Mouse (Mus musculus) embryo, embryonic 11.5 days (tissue): Measurements from ENCODE around the gene Sdhb.

ENCODE experiments used
- DNase-seq: peaks from one replicate; pipeline ENCODE4 v3.0.0-alpha.2; 2012; ENCODE audit warnings: low read depth, low spot score

Sdhb gene

DNA sequence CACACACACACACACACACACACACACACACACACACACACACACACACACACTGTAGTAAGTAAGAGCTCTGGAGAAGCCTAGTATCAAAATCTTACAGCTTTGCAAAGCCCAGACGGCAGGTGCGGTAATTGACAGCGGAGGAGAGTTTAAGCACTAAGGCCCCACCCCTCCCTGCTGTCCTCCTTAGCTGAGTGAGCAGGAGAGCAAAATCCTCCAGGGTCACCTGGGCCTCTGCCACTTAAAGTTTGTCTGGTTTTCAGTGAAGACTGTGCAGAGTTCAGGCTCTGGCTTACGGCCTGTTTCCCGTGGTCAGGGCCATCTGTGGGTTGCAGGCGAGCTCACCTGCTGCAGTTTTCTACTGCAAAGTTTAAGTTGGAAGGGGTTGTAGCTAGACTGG is 12.5 kb upstream of the Sdhb start:
- DNase-seq = no peak

DNA sequence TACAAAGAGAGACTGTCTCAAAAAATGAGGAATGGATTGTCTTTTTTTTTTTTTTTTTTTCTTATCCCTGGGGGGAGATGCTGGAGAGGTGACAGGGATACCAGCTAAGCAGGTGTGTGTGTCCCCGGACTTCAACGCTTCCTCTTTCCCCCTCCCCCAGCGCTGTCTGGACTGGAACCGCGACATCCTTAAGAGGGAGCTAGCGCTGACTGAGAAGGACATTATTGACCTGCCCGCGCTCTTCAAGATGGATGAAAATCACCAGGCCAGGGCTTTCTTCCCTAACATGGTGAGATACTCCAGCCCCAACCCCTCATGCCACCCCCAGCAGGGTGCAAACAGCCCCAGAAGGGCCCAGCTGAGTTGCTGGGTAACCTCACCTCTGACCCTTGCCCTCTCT is 12.0 kb upstream of the Sdhb start:
- DNase-seq = no peak

- no peak for DNase-seq
Measured at GRCm38 (mm10) chr4:140949616-140950015, 11.4 kb upstream of the Sdhb start.

GRCm38 (mm10) chr4:140950574-140950973 is 10.4 kb upstream of the Sdhb start:
- DNase-seq = no peak

DNA sequence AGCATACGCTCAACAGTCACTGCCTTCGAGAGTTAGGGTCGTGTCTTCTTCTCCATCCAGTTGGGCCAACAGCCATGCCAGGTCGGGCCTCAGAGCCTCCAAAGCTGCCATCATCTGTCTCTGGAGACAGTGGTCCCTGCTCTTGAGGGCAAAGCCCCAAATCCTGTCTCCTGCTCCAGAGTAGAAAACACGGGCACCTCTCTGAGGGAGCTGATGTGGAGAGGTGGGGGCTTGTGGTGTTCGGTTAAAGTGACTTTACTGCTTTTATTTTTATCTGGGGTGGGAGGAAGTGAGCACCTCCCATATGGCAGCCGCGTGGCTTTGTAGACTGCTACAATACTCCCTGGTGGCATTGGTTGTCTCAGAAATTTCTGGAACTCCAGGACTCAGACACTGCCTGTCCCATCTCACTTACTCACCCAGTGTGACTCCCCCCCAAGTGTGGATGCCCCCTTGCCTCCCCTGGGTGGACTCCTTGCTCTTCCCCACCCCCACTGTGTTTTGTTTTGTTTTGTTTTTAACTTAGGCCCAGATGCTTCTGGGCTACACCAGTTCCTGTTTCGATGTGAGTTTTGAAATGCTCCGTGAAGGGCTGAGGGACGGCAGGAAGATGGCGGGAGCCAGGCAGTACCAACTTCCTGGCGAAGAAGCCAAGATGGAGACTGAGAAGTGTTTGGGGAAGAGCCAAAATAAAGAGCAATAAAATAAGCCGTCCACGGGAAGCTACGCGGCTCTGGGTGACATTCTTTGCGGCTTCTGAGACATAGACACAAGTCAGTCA is 9.0 kb upstream of the Sdhb start:
- no peak for DNase-seq

DNA sequence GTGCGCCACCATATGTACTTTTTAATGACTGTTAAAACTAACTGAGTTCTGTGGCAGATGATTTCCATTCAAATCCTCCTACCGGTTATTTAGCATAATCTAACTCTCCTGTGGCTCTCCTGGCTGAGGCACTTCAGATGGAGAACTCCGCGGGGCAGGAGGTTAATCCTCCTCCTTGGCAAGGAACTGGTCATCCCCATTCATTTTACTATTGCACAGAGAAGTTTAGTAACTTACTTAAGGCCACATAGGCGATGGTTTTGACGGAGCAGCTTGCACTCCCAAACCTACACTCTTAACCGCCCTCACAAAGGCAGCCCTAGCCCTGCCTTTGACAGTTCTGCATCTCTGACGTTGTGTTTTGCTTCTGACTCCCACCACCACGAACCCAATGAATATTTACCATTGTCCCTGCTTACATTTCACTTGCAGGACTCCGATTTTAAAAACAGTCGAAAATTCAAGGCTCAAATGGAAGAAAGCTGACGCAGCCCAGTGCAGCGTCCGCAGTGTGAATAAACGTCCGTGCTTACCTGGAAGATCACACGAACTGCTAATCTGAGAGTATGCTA is 3.8 kb upstream of the Sdhb start:
- DNase-seq = no peak

- DNase-seq = peak; percentile 70
Measured at GRCm38 (mm10) chr4:140957725-140958124, 3.3 kb upstream of the Sdhb start.

GRCm38 (mm10) chr4:140958319-140958718 is 2.7 kb upstream of the Sdhb start:
- no peak for DNase-seq

DNA sequence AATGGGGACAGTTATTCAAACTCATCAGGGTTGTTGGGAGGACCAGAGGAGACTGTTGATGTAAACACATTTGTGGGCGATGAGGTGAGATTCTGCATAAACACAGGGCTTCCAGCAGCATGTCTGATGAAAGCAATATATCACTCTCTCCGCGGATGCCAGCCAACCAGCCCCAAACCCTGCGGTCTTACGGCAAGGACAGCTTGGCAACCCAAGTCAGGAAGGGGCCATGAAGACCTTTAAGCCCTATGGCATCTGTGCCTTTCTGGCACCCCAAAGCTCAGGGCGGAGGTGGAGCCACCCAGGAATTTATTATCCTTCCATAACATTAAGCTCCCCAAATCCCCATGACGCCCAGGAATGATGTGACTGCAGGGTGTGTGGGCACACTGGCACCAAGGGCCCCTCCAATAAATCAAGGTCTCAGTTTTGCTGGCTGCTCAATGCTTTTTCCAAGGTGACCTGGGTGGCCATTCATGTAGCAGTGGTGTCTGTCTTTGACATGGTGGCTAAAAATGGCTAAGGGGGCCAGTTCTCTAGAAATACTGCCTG is 1.8 kb upstream of the Sdhb start:
- no peak for DNase-seq

GRCm38 (mm10) chr4:140959715-140960479 is 1.1 kb upstream of the Sdhb start:
- no peak for DNase-seq

GRCm38 (mm10) chr4:140961467-140962206 is 634 bp downstream of the Sdhb start:
- DNase-seq = no peak

- DNase-seq = no peak
Measured at GRCm38 (mm10) chr4:140962207-140962909, 1.4 kb downstream of the Sdhb start.

DNA sequence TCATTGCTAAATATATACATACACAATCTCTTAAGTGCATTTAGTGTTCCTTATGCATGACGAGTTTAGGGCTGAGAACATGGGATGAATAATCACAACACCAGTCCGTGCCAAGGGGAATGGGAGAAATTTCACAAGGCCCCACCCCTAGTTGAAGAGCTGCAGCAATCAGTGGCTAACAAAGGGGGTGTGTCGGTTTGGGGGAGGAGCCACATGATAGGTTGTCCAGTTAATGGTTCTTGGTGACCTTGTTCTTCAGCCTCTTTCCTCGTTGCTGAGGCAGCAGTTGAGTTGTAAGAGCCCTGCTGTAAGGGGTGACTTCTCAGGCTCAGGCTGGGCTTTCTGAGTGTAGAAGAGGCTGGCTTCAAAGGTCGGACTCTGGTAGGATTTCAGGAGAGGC is 1.9 kb downstream of the Sdhb start:
- DNase-seq = no peak

- no peak for DNase-seq
Measured at GRCm38 (mm10) chr4:140963941-140964597, 3.1 kb downstream of the Sdhb start.

DNA sequence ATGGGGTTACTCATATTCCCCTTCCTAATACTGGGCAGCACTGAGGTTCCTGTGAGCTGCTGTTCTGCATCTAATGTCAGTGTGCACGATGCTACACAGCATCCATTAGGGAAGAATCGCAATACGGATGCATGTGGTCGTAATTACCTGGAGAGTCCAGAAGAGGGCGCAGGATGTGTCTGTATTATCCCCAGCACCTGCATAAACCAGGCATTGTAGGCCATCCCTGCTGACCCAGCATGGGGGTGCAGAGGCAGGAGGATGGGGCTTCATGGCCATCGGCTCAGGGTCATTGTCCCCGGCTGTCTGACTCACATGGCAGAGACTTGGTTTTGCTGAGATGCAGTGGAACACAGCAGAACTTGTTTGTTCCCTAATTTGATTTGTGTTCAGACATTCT is 3.6 kb downstream of the Sdhb start:
- DNase-seq = peak; percentile 66

DNA sequence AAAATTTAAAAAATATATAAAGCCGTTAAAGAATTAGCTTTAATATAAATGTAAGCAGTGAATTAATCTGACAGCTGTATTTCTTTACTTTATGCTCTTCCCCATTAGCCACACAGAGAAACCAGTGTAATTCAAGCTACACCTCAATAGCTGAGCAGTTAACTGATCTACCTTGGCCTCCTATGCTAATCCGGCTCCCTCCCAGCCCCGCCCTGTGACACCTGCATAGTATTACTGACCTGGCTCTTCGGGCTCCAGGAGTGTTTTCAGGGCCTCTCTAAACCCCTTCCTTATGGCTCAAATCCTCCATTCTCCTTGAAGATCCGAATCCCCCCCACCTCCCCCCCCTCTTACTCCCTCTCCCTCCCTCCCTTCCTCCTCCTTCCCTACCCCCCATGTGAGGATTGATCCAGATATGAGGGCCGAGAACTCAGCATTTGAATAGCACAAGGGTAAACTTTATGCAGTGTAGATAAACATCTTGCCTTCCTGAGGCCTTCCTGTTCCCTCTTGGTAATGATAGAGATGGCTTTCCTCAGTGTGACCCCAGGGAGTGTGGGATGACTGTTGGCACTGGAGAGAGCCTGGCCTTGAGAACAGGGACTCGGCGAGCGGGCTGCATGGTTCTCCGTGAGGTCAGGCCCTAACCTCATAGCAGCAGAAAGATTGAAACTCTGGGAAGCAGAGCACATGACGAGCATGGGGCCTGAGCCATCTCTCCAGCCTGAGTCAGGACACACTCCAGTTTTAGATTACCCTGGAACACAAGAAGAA is 6.6 kb downstream of the Sdhb start:
- no peak for DNase-seq

GRCm38 (mm10) chr4:140971691-140972090 is 10.7 kb downstream of the Sdhb start:
- no peak for DNase-seq

- DNase-seq = no peak
Measured at GRCm38 (mm10) chr4:140974408-140974807, 13.4 kb downstream of the Sdhb start.

DNA sequence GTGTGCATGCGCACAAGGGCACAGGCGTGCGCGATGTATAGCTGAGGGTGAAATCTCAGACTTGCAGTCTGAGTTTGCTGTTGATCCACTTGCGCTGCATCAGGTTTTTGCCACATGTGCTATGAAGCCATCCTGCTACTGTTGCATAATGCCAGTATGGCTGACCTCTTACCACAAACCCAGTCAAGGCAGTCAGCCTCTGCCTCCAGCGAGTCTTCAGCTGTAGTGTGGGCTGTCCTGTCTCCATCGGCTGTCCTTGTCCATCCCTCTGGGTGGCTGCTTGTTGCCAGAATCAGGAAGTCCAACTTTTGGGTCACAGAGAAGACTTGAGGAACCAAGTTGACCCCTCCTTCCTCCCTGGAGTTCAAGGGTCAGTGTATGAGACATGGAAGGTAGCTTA is 14.4 kb downstream of the Sdhb start:
- no peak for DNase-seq

- DNase-seq = no peak
Measured at GRCm38 (mm10) chr4:140977278-140977677, 16.3 kb downstream of the Sdhb start.
